9 mouse cellular contexts compared by ENCODE assay signal in genomic region chr14:31168425-31168824, GRCm38 (mm10). TPM values are rescaled to one million over a fixed set of nuclear protein-coding genes. Genes with fewer than 3 reads are reported as not detected.
DNase-seq lines count a peak whose midpoint lies in the region; ATAC-seq and TF ChIP-seq lines count a peak whose summit lies in the region.
"Had no signal": no experiment of that assay in that cellular context is flagged by ENCODE, and none has a peak within 500 bp of the region (broad histone marks: within the 10 kb centered on the region; RNA-seq: fewer than 3 reads in every experiment).

Stab1 (minus strand) TSS chr14:31168641.

- H3K9ac ChIP-seq in heart, embryonic 14.5 days (ENCODE audit: low read length): peak within 1 kb of the TSS; percentile 69
- H3K9ac ChIP-seq in kidney, postnatal 0 days (ENCODE audit: low read depth, low read length): peak within 1 kb of the TSS; percentile 14; the same call in 1 of the 2 replicates
- no peak within 1 kb of the TSS for H3K9ac ChIP-seq in liver, embryonic 16.5 days (ENCODE audit: low read depth, low read length)
- H3K9ac ChIP-seq in stomach, embryonic 15.5 days: 0 out of 2 replicates have a peak within 1 kb of the TSS, but pooled peaks have one; percentile 4

- peak within 1 kb of the TSS; percentile 51; the same call in 1 of the 2 replicates for H3K27ac ChIP-seq in cortical plate, adult 2 months (ENCODE audit: insufficient read depth, low read length)
- H3K27ac ChIP-seq in heart, embryonic 14.5 days (replicated peaks in 1 of 2; ENCODE audit: control insufficient read depth in 1 of 2, insufficient read depth in 1 of 2, low read depth in 2 of 2, low read length in 2 of 2): peak within 1 kb of the TSS; percentile 28 to 68; a peak in 3 of 4 replicates
- H3K27ac ChIP-seq in kidney, postnatal 0 days: peak within 1 kb of the TSS; percentile 62
- no peak within 1 kb of the TSS for H3K27ac ChIP-seq in liver, embryonic 16.5 days (ENCODE audit: low read length)
- H3K27ac ChIP-seq in stomach, embryonic 15.5 days: no peak within 1 kb of the TSS

- H3K9me3 ChIP-seq in E14TG2a.4 (ENCODE audit: low read length): no peaks in the 10 kb centered on the region
- H3K9me3 ChIP-seq in heart, embryonic 14.5 days (ENCODE audit: control insufficient read depth, low read length): no peaks in the 10 kb centered on the region
- H3K9me3 ChIP-seq in kidney, postnatal 0 days (replicated peaks; ENCODE audit: low read length): no peaks in the 10 kb centered on the region
- H3K9me3 ChIP-seq in liver, embryonic 16.5 days (replicated peaks; ENCODE audit: control insufficient read depth, low read length): no peaks in the 10 kb centered on the region
- H3K9me3 ChIP-seq in stomach, embryonic 15.5 days: no peaks in the 10 kb centered on the region

- no peak for TF ChIP-seq CTCF in E14TG2a.4 (conservative IDR thresholded peaks at IDR 0.05; ENCODE audit: low read length)
- no peak for TF ChIP-seq CTCF in cortical plate, adult 2 months (IDR thresholded peaks at IDR 0.05; ENCODE audit: extremely low read depth, insufficient read depth, low read length)
- TF ChIP-seq CTCF in kidney, postnatal 0 days (IDR thresholded peaks at IDR 0.05; ENCODE audit: low read depth): no peak

- 0 out of 2 replicates have a peak, but pooled peaks have one; percentile 12 for TF ChIP-seq POLR2A in cortical plate, adult 2 months (IDR thresholded peaks at IDR 0.05; ENCODE audit: extremely low read depth, insufficient read depth, low read length)

- peaks cover 35% of the 10 kb centered on the region for H3K36me3 ChIP-seq in E14TG2a.4 (ENCODE audit: insufficient read depth, low read length)
- H3K36me3 ChIP-seq in heart, embryonic 14.5 days (ENCODE audit: control insufficient read depth, insufficient read depth, low read length): peaks cover 36% of the 10 kb centered on the region
- peaks cover 27% of the 10 kb centered on the region for H3K36me3 ChIP-seq in kidney, postnatal 0 days (ENCODE audit: insufficient read depth, low read length)
- peaks cover 25% of the 10 kb centered on the region for H3K36me3 ChIP-seq in liver, embryonic 16.5 days (ENCODE audit: control insufficient read depth, insufficient read depth)
- peaks cover 34% of the 10 kb centered on the region for H3K36me3 ChIP-seq in stomach, embryonic 15.5 days

- peaks cover 50% of the 10 kb centered on the region for H3K4me1 ChIP-seq in E14TG2a.4 (replicated peaks; ENCODE audit: low read depth, low read length)
- H3K4me1 ChIP-seq in cortical plate, adult 2 months (ENCODE audit: control insufficient read depth, insufficient read depth, low read length): 0 out of 2 replicates have a peak, but pooled peaks cover 3% of the 10 kb centered on the region
- peaks cover 10 to 31% of the 10 kb centered on the region in 2 experiments for H3K4me1 ChIP-seq in heart, embryonic 14.5 days (ENCODE audit: control insufficient read depth in 2 of 2, insufficient read depth in 2 of 2, low read length in 2 of 2)
- peaks cover 13% of the 10 kb centered on the region; the same call in 1 of the 2 replicates for H3K4me1 ChIP-seq in kidney, postnatal 0 days (replicated peaks; ENCODE audit: insufficient read depth, low read length)
- H3K4me1 ChIP-seq in liver, embryonic 16.5 days (ENCODE audit: control insufficient read depth, low read depth, low read length): peaks cover 19% of the 10 kb centered on the region
- H3K4me1 ChIP-seq in stomach, embryonic 15.5 days: peaks cover 11% of the 10 kb centered on the region; the same call in 1 of the 2 replicates

- WGBS in heart, embryonic 14.5 days: 22% methylated on average over 10 of the region's 10 CpGs
- WGBS in kidney, postnatal 0 days: 18% methylated on average over 10 of the region's 10 CpGs
- 13% methylated on average over 10 of the region's 10 CpGs for WGBS in liver, embryonic 16.5 days (ENCODE audit: insufficient replicate concordance)
- 21% methylated on average over 10 of the region's 10 CpGs for WGBS in stomach, embryonic 15.5 days

- H3K27me3 ChIP-seq in E14TG2a.4 (ENCODE audit: insufficient read depth, low read length): peaks cover 6% of the 10 kb centered on the region; the same call in 1 of the 2 replicates
- no peaks in the 10 kb centered on the region for H3K27me3 ChIP-seq in heart, embryonic 14.5 days (ENCODE audit: control insufficient read depth, insufficient read depth, low read length)
- H3K27me3 ChIP-seq in kidney, postnatal 0 days (ENCODE audit: insufficient read depth, low read length): no peaks in the 10 kb centered on the region
- H3K27me3 ChIP-seq in liver, embryonic 16.5 days (ENCODE audit: control insufficient read depth, insufficient read depth, low read depth, low read length): no peaks in the 10 kb centered on the region
- no peaks in the 10 kb centered on the region for H3K27me3 ChIP-seq in stomach, embryonic 15.5 days (replicated peaks)
- H3K27me3 ChIP-seq: Patski had no signal

- H3K4me3 ChIP-seq in E14TG2a.4 (replicated peaks; ENCODE audit: low read length): 0 out of 2 replicates have a peak within 1 kb of the TSS, but pooled peaks have one; percentile 23
- H3K4me3 ChIP-seq in cortical plate, adult 2 months (ENCODE audit: insufficient read depth, low read length): peak within 1 kb of the TSS; percentile 14; the same call in 1 of the 2 replicates
- peak within 1 kb of the TSS; percentile 38 to 42 for H3K4me3 ChIP-seq in heart, embryonic 14.5 days (ENCODE audit: control insufficient read depth in 1 of 2, insufficient read depth in 1 of 2, low read depth in 1 of 2, low read length in 2 of 2)
- H3K4me3 ChIP-seq in kidney, postnatal 0 days (replicated peaks; ENCODE audit: low read depth, low read length): peak within 1 kb of the TSS; percentile 26
- peak within 1 kb of the TSS; percentile 5 for H3K4me3 ChIP-seq in liver, embryonic 16.5 days (ENCODE audit: low read depth, low read length)
- H3K4me3 ChIP-seq in stomach, embryonic 15.5 days (replicated peaks): peak within 1 kb of the TSS; percentile 18; the same call in 1 of the 2 replicates

- ATAC-seq in heart, embryonic 14.5 days (ENCODE audit: insufficient number of reproducible peaks, insufficient read depth, low FRiP score, low read depth): peak; percentile 20; the same call in 1 of the 2 replicates
- ATAC-seq in kidney, postnatal 0 days (replicated peaks; ENCODE audit: low FRiP score, low read depth): no peak
- peak; percentile 12; the same call in 1 of the 2 replicates for ATAC-seq in liver, embryonic 16.5 days (ENCODE audit: low read depth)
- no peak for ATAC-seq in stomach, embryonic 15.5 days (ENCODE audit: insufficient read depth, low FRiP score, low read depth)
- ATAC-seq: Patski had no signal

- peak within 1 kb of the TSS; percentile 59 for H3K4me2 ChIP-seq in heart, embryonic 14.5 days (ENCODE audit: low read length)
- peak within 1 kb of the TSS; percentile 40 for H3K4me2 ChIP-seq in kidney, postnatal 0 days (ENCODE audit: low read length)
- no peak within 1 kb of the TSS for H3K4me2 ChIP-seq in liver, embryonic 16.5 days (ENCODE audit: low read depth, low read length)
- peak within 1 kb of the TSS; percentile 23 for H3K4me2 ChIP-seq in stomach, embryonic 15.5 days

- DNase-seq in kidney, postnatal 0 days (ENCODE audit: low spot score): peak; percentile 62
- DNase-seq in cerebellum, adult 11-12 months: no peak
- DNase-seq in frontal cortex, postnatal 36 days (ENCODE audit: low spot score in 2 of 2): no peak

RNA-seq across cellular contexts. Expression of gene Stab1, which starts in this region (rescaled TPM):
- 17.0 and 17.6 TPM in 2 replicates for polyA plus RNA-seq in cortical plate, adult 2 months (2012; rRNA removed)
- polyA plus RNA-seq in heart, embryonic 14.5 days (2014; fragmentation: Nextera tagmentation; extraction: Ambion mirVana): 56.0 and 66.8 TPM in 2 replicates
- polyA plus RNA-seq in kidney, postnatal 0 days (2015; fragmentation: Nextera tagmentation; extraction: Ambion mirVana): 26.4 and 27.8 TPM in 2 replicates
- polyA plus RNA-seq in liver, embryonic 16.5 days (2015; fragmentation: Nextera tagmentation; extraction: Ambion mirVana): 25.8 and 32.2 TPM in 2 replicates
- polyA plus RNA-seq in stomach, embryonic 15.5 days (2015; fragmentation: Nextera tagmentation; extraction: Ambion mirVana): 35.0 and 38.5 TPM in 2 replicates

Comparison
In these comparisons a context has a peak if more than half of its experiments do, and no peak if none do; other contexts are left out.
1. H3K27ac ChIP-seq: peak in cortical plate, adult 2 months (single experiment), heart, embryonic 14.5 days (2 of 2) and kidney, postnatal 0 days (single experiment); none in liver, embryonic 16.5 days (single experiment) and stomach, embryonic 15.5 days (single experiment).
2. ATAC-seq: peak in heart, embryonic 14.5 days (single experiment) and liver, embryonic 16.5 days (single experiment); none in kidney, postnatal 0 days (single experiment) and stomach, embryonic 15.5 days (single experiment).
3. Peak in every context shown above with its lines, with median percentiles within 50 percentile points of each other: H3K4me3 ChIP-seq.